Mouse (Mus musculus) midbrain, embryonic 10.5 days (tissue): ENCODE measurements around the gene Slc16a2. TPM values are rescaled to one million over a fixed set of nuclear protein-coding genes. Genes with fewer than 3 reads are reported as not detected.

Experiments used
- DNase-seq: peaks from one replicate; pipeline ENCODE4 v3.0.0-alpha.2; 2017; ENCODE audit warnings: low spot score
- H3K27ac ChIP-seq: fragments of 300-500 bp; sonication (generic); replicated peaks from 2 replicates; pipeline ENCODE4 v1.5.1; 2016; ENCODE audit warnings: mild to moderate bottlenecking
- H3K27me3 ChIP-seq: fragments of 300-500 bp; sonication (generic); 2 replicates; pipeline ENCODE4 v1.6.1; 2016; ENCODE audit warnings: low read depth, mild to moderate bottlenecking; ENCODE audit not compliant: poor library complexity, severe bottlenecking
- H3K36me3 ChIP-seq: fragments of 300-500 bp; sonication (generic); 2 replicates; pipeline ENCODE4 v1.6.1; 2016; ENCODE audit warnings: mild to moderate bottlenecking, moderate library complexity
- H3K4me1 ChIP-seq: fragments of 300-500 bp; sonication (generic); 2 replicates; pipeline ENCODE4 v1.6.1; 2016
- H3K4me3 ChIP-seq: fragments of 300-500 bp; sonication (generic); 2 replicates; pipeline ENCODE4 v1.5.1; 2016; ENCODE audit warnings: mild to moderate bottlenecking, moderate library complexity
- H3K9me3 ChIP-seq: fragments of 300-500 bp; sonication (generic); replicated peaks from 2 replicates; pipeline ENCODE4 v1.6.1; 2016; ENCODE audit warnings: mild to moderate bottlenecking
- WGBS: fragments of 180-500 bp; shearing (Covaris S2); methylation state at CpG from one replicate; pipeline ENCODE4 v1.1.7; 2016; 5-methylcytosine and 5-hydroxymethylcytosine counted together
- polyA plus RNA-seq: library from polyadenylated mRNA; unstranded; fragments of >200 nt; fragmentation: Nextera tagmentation; extraction: Ambion mirVana; gene quantifications from 2 replicates; pipeline ENCODE4 v1.2.1, GENCODE M21; 2016

Gene Slc16a2
- polyA plus RNA-seq, 1 experiment from 2014 or later, result 9.6 TPM

DNA sequence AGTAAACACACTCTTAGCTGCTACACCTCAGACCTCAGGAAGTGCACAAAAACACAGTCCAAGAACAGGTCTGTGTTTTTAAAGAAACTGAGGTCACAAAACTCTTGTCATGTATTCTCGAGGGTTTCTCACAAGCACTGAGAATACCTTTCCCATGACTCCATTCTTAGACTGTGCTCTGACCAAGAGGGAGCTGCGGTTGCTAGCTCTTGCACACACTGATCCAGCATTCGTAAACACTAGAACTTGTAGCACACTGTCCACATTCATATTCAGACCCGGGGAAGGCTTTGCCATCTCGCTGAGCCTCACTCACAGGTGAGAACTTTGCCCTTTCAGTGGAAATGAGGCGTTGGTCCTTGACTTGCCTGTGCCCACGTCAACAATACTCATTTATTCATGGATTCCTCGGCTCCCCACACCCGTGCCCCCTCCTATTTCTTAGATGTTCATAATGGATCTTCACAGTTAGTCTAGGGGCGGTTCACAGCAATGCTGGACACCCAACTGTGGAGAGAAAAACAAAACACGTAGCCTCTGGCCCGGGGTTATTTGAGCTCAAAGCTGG is 102.1 kb downstream of the Slc16a2 start:
- Histone ChIP-seq H3K27ac (no peak overlapping the region), H3K36me3 (no peaks in the 10 kb centered on the region), H3K27me3 (peaks cover 100% of the 10 kb centered on the region), H3K4me3 (no peak overlapping the region), H3K4me1 (peaks cover 7% of the 10 kb centered on the region), H3K9me3 (no peaks in the 10 kb centered on the region)
- 55% methylated on average over 12 of the region's 12 CpGs for WGBS
- no peak for DNase-seq

- no peaks in the 10 kb centered on the region for H3K36me3 ChIP-seq
- 62% methylated on average over 7 of the region's 7 CpGs for WGBS
- no peak for DNase-seq
- peaks cover 3% of the 10 kb centered on the region; the same call in 1 of the 2 replicates for H3K4me1 ChIP-seq
- peaks cover 100% of the 10 kb centered on the region for H3K27me3 ChIP-seq
- H3K4me3 ChIP-seq, result no peak overlapping the region
- H3K9me3 ChIP-seq, result no peaks in the 10 kb centered on the region
- no peak overlapping the region for H3K27ac ChIP-seq
Measured at GRCm38 (mm10) chrX:103712922-103713321, 108.9 kb downstream of the Slc16a2 start.

GRCm38 (mm10) chrX:103709671-103710070 is 112.1 kb downstream of the Slc16a2 start:
- Histone ChIP-seq H3K27me3 (peaks cover 100% of the 10 kb centered on the region), H3K4me1 (peaks cover 3% of the 10 kb centered on the region; the same call in 1 of the 2 replicates), H3K36me3 (no peaks in the 10 kb centered on the region), H3K4me3 (no peak overlapping the region), H3K9me3 (no peaks in the 10 kb centered on the region), H3K27ac (no peak overlapping the region)
- no peak for DNase-seq
- 58% methylated on average over 2 of the region's 2 CpGs for WGBS

GRCm38 (mm10) chrX:103708592-103708991 is 113.2 kb downstream of the Slc16a2 start:
- Histone ChIP-seq H3K27me3 (peaks cover 100% of the 10 kb centered on the region), H3K4me1 (peaks cover 3% of the 10 kb centered on the region; the same call in 1 of the 2 replicates), H3K27ac (no peak overlapping the region), H3K36me3 (no peaks in the 10 kb centered on the region), H3K9me3 (no peaks in the 10 kb centered on the region), H3K4me3 (no peak overlapping the region)
- 83% methylated on average over 1 of the region's 1 CpGs for WGBS
- DNase-seq, result no peak

DNA sequence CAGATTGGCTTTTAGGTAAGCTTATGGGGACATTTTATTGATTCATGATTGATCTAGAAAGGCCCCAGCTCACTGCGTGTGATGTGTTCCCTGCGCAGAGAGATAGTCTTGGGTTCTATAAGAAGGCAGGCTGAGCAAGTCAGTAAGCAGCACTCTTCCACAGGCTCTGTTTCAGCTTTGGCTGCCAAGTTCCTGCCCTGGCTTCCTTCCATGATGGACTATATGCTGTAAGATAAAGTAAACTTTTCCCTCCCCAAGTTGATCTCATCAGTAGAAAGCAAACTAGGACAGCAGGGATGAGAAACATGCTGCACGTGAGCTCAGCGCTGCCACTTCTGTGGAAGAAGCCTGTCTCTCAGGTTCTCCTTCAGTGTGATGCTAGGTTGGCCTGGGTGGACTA is 117.2 kb downstream of the Slc16a2 start:
- Histone ChIP-seq H3K4me1 (no peaks in the 10 kb centered on the region), H3K36me3 (no peaks in the 10 kb centered on the region), H3K27ac (no peak overlapping the region), H3K9me3 (no peaks in the 10 kb centered on the region), H3K4me3 (no peak overlapping the region), H3K27me3 (peaks cover 100% of the 10 kb centered on the region)
- DNase-seq, result no peak
- WGBS, result 90% methylated on average over 4 of the region's 4 CpGs

DNA sequence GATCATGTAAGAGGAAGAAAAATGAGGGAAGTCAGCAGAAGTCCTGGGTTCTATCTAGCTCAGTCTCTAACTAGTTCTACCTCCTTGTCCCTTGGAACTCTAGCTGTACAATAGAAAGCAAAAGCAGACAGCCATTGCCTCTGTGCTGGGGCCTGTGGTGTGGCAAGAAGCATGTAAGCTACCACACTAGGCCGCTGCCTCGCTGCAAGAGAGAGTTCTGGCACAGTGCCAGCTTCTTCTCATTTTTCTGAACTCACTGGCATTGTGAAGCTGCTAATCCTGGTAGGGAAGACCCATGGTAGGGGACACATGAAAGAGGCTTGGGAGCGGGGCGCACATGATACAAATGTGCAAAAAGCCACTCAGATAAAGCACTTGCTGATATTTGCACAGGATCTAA is 117.8 kb downstream of the Slc16a2 start:
- Histone ChIP-seq H3K36me3 (no peaks in the 10 kb centered on the region), H3K9me3 (no peaks in the 10 kb centered on the region), H3K27me3 (peaks cover 100% of the 10 kb centered on the region), H3K4me3 (no peak overlapping the region), H3K27ac (no peak overlapping the region), H3K4me1 (no peaks in the 10 kb centered on the region)
- WGBS, result 89% methylated on average over 4 of the region's 4 CpGs
- DNase-seq, result no peak

- no peak overlapping the region for H3K27ac ChIP-seq
Measured at GRCm38 (mm10) chrX:103697796-103698195, 124.0 kb downstream of the Slc16a2 start.

GRCm38 (mm10) chrX:103696081-103696519 is 125.7 kb downstream of the Slc16a2 start:
- H3K27ac ChIP-seq, result peak overlapping the region; percentile 78; the same call in 1 of the 2 replicates
- H3K36me3 ChIP-seq, result no peaks in the 10 kb centered on the region
- peaks cover 100% of the 10 kb centered on the region for H3K27me3 ChIP-seq
- peak; percentile 30 for DNase-seq
- H3K9me3 ChIP-seq, result no peaks in the 10 kb centered on the region
- H3K4me3 ChIP-seq, result peak overlapping the region; percentile 58
- peaks cover 21% of the 10 kb centered on the region for H3K4me1 ChIP-seq
- 17% methylated on average over 9 of the region's 9 CpGs for WGBS

More at GRCm38 (mm10) chrX:103697796-103698195, 124.0 kb downstream of the Slc16a2 start:
- H3K36me3 ChIP-seq, result no peaks in the 10 kb centered on the region
- WGBS, result 80% methylated on average over 2 of the region's 2 CpGs
- no peak overlapping the region for H3K4me3 ChIP-seq
- no peak for DNase-seq
- no peaks in the 10 kb centered on the region for H3K9me3 ChIP-seq
- H3K4me1 ChIP-seq, result peaks cover 21% of the 10 kb centered on the region
- H3K27me3 ChIP-seq, result peaks cover 100% of the 10 kb centered on the region

- peaks cover 100% of the 10 kb centered on the region for H3K27me3 ChIP-seq
- peak overlapping the region; percentile 78 for H3K27ac ChIP-seq
Measured at GRCm38 (mm10) chrX:103695165-103695996, 126.4 kb downstream of the Slc16a2 start.

GRCm38 (mm10) chrX:103694787-103695164 is 127.0 kb downstream of the Slc16a2 start:
- 7% methylated on average over 17 of the region's 17 CpGs for WGBS
- H3K27me3 ChIP-seq, result peaks cover 100% of the 10 kb centered on the region
- H3K4me3 ChIP-seq, result peak overlapping the region; percentile 58
- peak overlapping the region; percentile 78 for H3K27ac ChIP-seq
- H3K9me3 ChIP-seq, result no peaks in the 10 kb centered on the region
- no peak for DNase-seq
- H3K36me3 ChIP-seq, result no peaks in the 10 kb centered on the region
- peaks cover 21% of the 10 kb centered on the region for H3K4me1 ChIP-seq

More at GRCm38 (mm10) chrX:103695165-103695996, 126.4 kb downstream of the Slc16a2 start:
- 1% methylated on average over 41 of the region's 41 CpGs for WGBS
- Histone ChIP-seq H3K36me3 (no peaks in the 10 kb centered on the region), H3K9me3 (no peaks in the 10 kb centered on the region), H3K4me1 (peaks cover 21% of the 10 kb centered on the region), H3K4me3 (peak overlapping the region; percentile 58)
- DNase-seq, result peak; percentile 57

- Histone ChIP-seq H3K9me3 (no peaks in the 10 kb centered on the region), H3K27me3 (peaks cover 100% of the 10 kb centered on the region), H3K36me3 (no peaks in the 10 kb centered on the region), H3K4me3 (peak overlapping the region; percentile 58), H3K27ac (no peak overlapping the region), H3K4me1 (peaks cover 21% of the 10 kb centered on the region)
- DNase-seq, result no peak
- 23% methylated on average over 10 of the region's 10 CpGs for WGBS
Measured at GRCm38 (mm10) chrX:103694381-103694780, 127.4 kb downstream of the Slc16a2 start.

DNA sequence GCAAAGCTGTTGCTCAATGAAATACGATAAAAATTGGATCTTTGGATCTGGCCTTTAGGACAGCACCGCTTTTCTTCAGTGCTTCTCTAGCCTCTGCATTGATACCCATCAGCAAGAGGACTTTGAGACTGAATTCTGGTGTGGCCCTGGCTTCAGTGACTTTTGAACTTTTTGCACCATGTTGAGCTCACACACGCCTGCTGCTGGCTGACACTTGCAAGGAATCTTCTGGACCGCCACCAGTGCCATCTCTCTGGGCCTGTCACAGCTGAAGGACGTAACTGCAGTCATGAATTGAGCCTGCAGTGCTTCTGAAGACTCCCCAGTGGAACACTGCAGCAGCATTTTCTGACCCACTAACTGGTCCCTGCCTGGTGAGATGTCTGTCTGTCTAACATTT is 128.9 kb downstream of the Slc16a2 start:
- Histone ChIP-seq H3K27me3 (peaks cover 100% of the 10 kb centered on the region), H3K9me3 (no peaks in the 10 kb centered on the region), H3K4me1 (peaks cover 21% of the 10 kb centered on the region), H3K4me3 (no peak overlapping the region), H3K36me3 (no peaks in the 10 kb centered on the region), H3K27ac (no peak overlapping the region)
- 85% methylated on average over 5 of the region's 5 CpGs for WGBS
- no peak for DNase-seq

DNA sequence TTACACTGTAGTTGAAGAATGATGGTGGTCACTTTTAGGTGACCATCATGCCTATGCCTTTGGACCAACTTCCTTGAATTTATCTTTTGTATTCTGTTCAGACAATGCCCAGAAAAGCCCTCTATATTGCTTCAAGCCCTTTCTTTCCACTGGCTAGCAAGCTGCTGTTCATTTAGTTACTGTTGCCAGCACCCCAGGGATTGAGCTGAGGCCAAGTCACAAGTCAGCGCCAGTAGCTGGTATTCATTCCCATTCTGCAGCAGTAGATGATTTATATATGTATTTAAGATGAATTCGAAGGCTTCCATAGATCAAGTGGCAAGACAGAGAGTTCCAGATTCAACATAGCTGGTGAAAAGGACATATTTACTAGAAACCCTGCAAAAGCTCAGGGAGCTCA is 133.2 kb downstream of the Slc16a2 start:
- Histone ChIP-seq H3K4me1 (no peaks in the 10 kb centered on the region), H3K4me3 (no peak overlapping the region), H3K36me3 (no peaks in the 10 kb centered on the region), H3K27ac (no peak overlapping the region), H3K27me3 (peaks cover 100% of the 10 kb centered on the region), H3K9me3 (no peaks in the 10 kb centered on the region)
- 84% methylated on average over 2 of the region's 2 CpGs for WGBS
- DNase-seq, result no peak
